Mouse (Mus musculus) myocyte (in vitro differentiated cells): ENCODE measurements at regions not wholly inside any gene's neighbourhood (a gene's known extent, or its start where the extent isn't known, plus 50 kb on each side); places are given as distances from the start of the nearest gene placed in this dataset.

ENCODE experiments used
- CEBPB ChIP-seq: IDR thresholded peaks from 2 replicates; pipeline ENCODE4 v1.6.1; 2011; ENCODE audit warnings: mild to moderate bottlenecking, moderate library complexity; ENCODE audit not compliant: poor library complexity, insufficient read depth, severe bottlenecking
- E2F4 ChIP-seq: IDR thresholded peaks from one replicate; pipeline ENCODE4 v1.6.1; 2011; ENCODE audit warnings: mild to moderate bottlenecking, control low read depth, moderate library complexity; ENCODE audit not compliant: insufficient read depth
- MAX ChIP-seq: IDR thresholded peaks from one replicate; pipeline ENCODE4 v1.6.1; 2011; ENCODE audit warnings: low read depth, mild to moderate bottlenecking, control low read depth
- MYOD1 ChIP-seq, 3 experiments: IDR thresholded peaks; one replicate each; pipeline ENCODE4 v1.6.1; 2011; ENCODE audit warnings: control low read depth in 2 of 3, low read depth in 2 of 3, mild to moderate bottlenecking in 2 of 3, moderate library complexity in 1 of 3; ENCODE audit not compliant: insufficient read length in 2 of 3, control insufficient read depth in 1 of 3
- MYOG ChIP-seq, 3 experiments: IDR thresholded peaks; one replicate each; pipeline ENCODE4 v1.6.1; 2011; ENCODE audit warnings: control low read depth in 2 of 3, low read depth in 2 of 3, mild to moderate bottlenecking in 2 of 3; ENCODE audit not compliant: insufficient read length in 2 of 3, control insufficient read depth in 1 of 3, insufficient read depth in 1 of 3
- POLR2A ChIP-seq: IDR thresholded peaks from one replicate; pipeline ENCODE4 v1.6.1; 2011; ENCODE audit warnings: low read depth, mild to moderate bottlenecking, control low read depth, moderate library complexity; ENCODE audit not compliant: insufficient read length
- POLR2AphosphoS2 ChIP-seq: IDR thresholded peaks from one replicate; pipeline ENCODE4 v1.6.1; 2011; ENCODE audit warnings: low read depth, control low read depth; ENCODE audit not compliant: insufficient read length
- SRF ChIP-seq: IDR thresholded peaks from one replicate; pipeline ENCODE4 v1.6.1; 2011; ENCODE audit warnings: low read depth; ENCODE audit not compliant: control insufficient read depth, insufficient read length
- TCF12 ChIP-seq: IDR thresholded peaks from one replicate; pipeline ENCODE4 v1.6.1; 2011; ENCODE audit warnings: mild to moderate bottlenecking, control low read depth; ENCODE audit not compliant: poor library complexity, insufficient read depth, severe bottlenecking
- TCF3 ChIP-seq: IDR thresholded peaks from one replicate; pipeline ENCODE4 v1.6.1; 2011; ENCODE audit warnings: low read depth, control low read depth; ENCODE audit not compliant: insufficient read length
- USF1 ChIP-seq: IDR thresholded peaks from one replicate; pipeline ENCODE4 v1.6.1; 2011; ENCODE audit warnings: low read depth, mild to moderate bottlenecking, control low read depth, moderate library complexity

- TF ChIP-seq POLR2A (no peak), E2F4 (no peak), TCF3 (no peak), POLR2AphosphoS2 (no peak), USF1 (no peak), CEBPB (no peak), MYOG (IDR thresholded peaks at IDR 0.05; ENCODE audit: control insufficient read depth in 1 of 3, insufficient read depth in 1 of 3, insufficient read length in 2 of 3, low read depth in 2 of 3) (no peak), TCF12 (no peak), SRF (no peak), MAX (no peak), MYOD1 (IDR thresholded peaks at IDR 0.05; ENCODE audit: control insufficient read depth in 1 of 3, insufficient read length in 2 of 3, low read depth in 2 of 3) (no peak)
Observed at GRCm38 (mm10) chr4:47577490-47577889, 103.0 kb downstream of the Sec61b start.
